Mouse (Mus musculus): ENCODE results near the gene Hnrnpk. TPM values are rescaled to one million over a fixed set of nuclear protein-coding genes. Genes with fewer than 3 reads are reported as not detected.

Hnrnpk gene
- total and polyA plus RNA-seq, 2 experiments from 2014 or later = 471 to 910 TPM

DNA sequence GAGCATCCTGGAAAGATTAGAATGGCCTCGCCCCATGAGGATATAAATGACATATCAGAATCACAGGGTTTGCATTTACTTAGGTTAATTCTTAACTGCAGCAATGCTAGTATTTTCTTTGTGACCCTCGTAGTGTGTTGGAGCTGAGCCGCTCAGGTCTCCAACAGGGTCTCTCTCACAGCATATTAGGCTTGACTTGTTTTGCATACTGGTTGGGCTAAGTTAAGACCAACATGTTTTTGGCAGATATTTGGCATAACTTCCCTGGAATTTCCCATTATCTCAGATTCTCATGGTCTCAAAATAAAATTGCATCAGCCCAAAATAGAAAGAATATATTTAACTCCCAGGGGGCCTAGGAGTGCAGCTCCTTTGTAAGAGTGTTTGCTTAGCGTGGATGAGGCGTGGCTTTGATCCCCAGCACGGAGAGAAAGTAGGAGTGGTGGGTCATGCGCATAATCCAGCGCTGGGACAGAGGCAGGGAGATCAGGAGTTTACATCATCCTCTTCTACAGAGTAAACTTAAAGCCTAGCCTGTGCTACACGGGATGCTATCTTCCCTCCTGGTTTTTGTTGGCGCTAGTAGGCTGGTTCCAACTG lies 20.0 kb upstream of the Hnrnpk start:
- H3K9ac ChIP-seq (replicated peaks; ENCODE audit: low read length) = no peak overlapping the region
- no peak for TF ChIP-seq CTCF (IDR thresholded peaks at IDR 0.05; ENCODE audit: low read depth)
- WGBS = 65% methylated on average over 10 of the region's 10 CpGs
- H3K9me3 ChIP-seq (ENCODE audit: low read length) = no peaks in the 10 kb centered on the region
- H3K4me2 ChIP-seq (ENCODE audit: low read depth, low read length) = no peak overlapping the region
- no peak overlapping the region for H3K27ac ChIP-seq
- no peaks in the 10 kb centered on the region for H3K36me3 ChIP-seq (ENCODE audit: insufficient read depth, low read length)
- H3K4me3 ChIP-seq (ENCODE audit: low read length) = no peak overlapping the region
- H3K27me3 ChIP-seq (ENCODE audit: insufficient read depth, low read length) = no peaks in the 10 kb centered on the region
- no peak for DNase-seq (ENCODE audit: low spot score)
- no peaks in the 10 kb centered on the region for H3K4me1 ChIP-seq (ENCODE audit: insufficient read depth, low read length)
- no peak for ATAC-seq

DNA sequence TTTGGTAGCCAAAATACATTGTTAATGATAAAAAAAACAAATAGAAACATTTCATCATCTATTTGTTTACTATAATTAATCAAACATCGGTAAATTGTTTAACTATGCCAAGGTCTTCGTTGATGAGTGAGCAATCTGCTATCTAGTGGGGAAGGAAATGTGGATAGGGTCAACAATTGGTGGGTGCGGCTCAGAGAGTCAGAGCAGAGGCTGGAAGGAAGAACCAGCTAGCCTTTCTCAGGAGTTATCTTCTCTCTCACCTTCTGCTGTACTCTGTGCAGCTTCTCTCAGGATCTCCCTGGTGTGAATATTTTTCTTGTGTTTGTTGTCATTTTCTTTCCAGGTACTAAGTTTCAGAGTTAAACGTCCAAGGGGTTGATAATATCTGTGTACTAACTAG lies 19.1 kb upstream of the Hnrnpk start:
- no peaks in the 10 kb centered on the region for H3K27me3 ChIP-seq (ENCODE audit: insufficient read depth, low read length)
- no peak for ATAC-seq
- WGBS = 91% methylated on average over 4 of the region's 4 CpGs

DNA sequence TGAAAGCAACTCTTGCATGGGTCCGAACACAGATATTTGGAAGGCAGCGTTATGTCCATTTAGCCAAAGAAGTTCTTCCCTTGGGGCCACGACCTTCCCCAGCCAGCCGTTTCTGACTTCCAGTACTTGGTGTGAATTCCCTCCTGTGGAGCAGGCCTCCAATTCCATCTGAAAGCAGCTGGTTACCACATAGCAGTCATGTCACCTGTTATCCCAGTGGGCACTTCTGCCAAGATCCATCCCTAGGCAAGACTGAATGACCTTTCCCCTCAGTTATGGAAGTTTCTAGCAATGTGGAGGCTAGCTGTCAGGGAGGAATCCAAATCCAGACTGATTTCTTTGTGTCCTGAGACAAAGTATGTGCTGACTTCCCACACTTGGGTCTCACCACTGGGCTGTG lies 17.9 kb upstream of the Hnrnpk start:
- Histone ChIP-seq H3K4me3 (ENCODE audit: low read length) (no peak overlapping the region), H3K9me3 (ENCODE audit: low read length) (no peaks in the 10 kb centered on the region), H3K4me1 (ENCODE audit: insufficient read depth, low read length) (no peaks in the 10 kb centered on the region), H3K9ac (replicated peaks; ENCODE audit: low read length) (no peak overlapping the region), H3K36me3 (ENCODE audit: insufficient read depth, low read length) (no peaks in the 10 kb centered on the region), H3K27me3 (ENCODE audit: insufficient read depth, low read length) (no peaks in the 10 kb centered on the region), H3K4me2 (ENCODE audit: low read depth, low read length) (no peak overlapping the region), H3K27ac (no peak overlapping the region)
- DNase-seq (ENCODE audit: low spot score) (no peak), ATAC-seq (no peak)
- no peak for TF ChIP-seq CTCF (IDR thresholded peaks at IDR 0.05; ENCODE audit: low read depth)
- 72% methylated on average over 4 of the region's 4 CpGs for WGBS

More for the DNA sequence above, 19.1 kb upstream of the Hnrnpk start:
- DNase-seq (ENCODE audit: low spot score) = no peak
- H3K36me3 ChIP-seq (ENCODE audit: insufficient read depth, low read length) = no peaks in the 10 kb centered on the region
- no peaks in the 10 kb centered on the region for H3K4me1 ChIP-seq (ENCODE audit: insufficient read depth, low read length)
- H3K27ac ChIP-seq = no peak overlapping the region
- no peaks in the 10 kb centered on the region for H3K9me3 ChIP-seq (ENCODE audit: low read length)
- no peak overlapping the region for H3K4me2 ChIP-seq (ENCODE audit: low read depth, low read length)
- no peak for TF ChIP-seq CTCF (IDR thresholded peaks at IDR 0.05; ENCODE audit: low read depth)
- no peak overlapping the region for H3K4me3 ChIP-seq (ENCODE audit: low read length)
- H3K9ac ChIP-seq (replicated peaks; ENCODE audit: low read length) = no peak overlapping the region

DNA sequence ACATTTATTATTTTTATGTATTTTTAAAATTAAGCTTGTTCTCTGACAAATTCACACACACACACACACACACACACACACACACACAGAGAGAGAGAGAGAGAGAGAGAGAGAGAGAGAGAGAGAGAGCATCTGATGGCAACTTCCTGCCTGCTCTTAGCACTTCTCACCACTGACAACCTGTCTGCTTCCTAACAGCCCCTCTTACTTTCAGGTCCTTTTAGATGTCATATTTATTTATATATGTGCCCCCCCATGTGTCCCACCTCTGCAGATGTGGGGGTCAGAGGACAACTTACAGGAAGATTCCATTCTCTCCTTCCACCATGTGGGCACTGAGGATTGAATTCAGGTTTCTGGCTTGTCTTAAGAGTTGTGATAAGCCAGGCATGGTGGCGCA lies 16.1 kb upstream of the Hnrnpk start:
- Histone ChIP-seq H3K9me3 (ENCODE audit: low read length) (no peaks in the 10 kb centered on the region), H3K9ac (replicated peaks; ENCODE audit: low read length) (no peak overlapping the region), H3K4me2 (ENCODE audit: low read depth, low read length) (no peak overlapping the region), H3K27me3 (ENCODE audit: insufficient read depth, low read length) (no peaks in the 10 kb centered on the region), H3K4me1 (ENCODE audit: insufficient read depth, low read length) (no peaks in the 10 kb centered on the region), H3K4me3 (ENCODE audit: low read length) (no peak overlapping the region), H3K36me3 (ENCODE audit: insufficient read depth, low read length) (no peaks in the 10 kb centered on the region), H3K27ac (no peak overlapping the region)
- DNase-seq (ENCODE audit: low spot score) (no peak), ATAC-seq (no peak)
- TF ChIP-seq CTCF (IDR thresholded peaks at IDR 0.05; ENCODE audit: low read depth) = no peak
- WGBS = 97% methylated on average over 1 of the region's 1 CpGs

DNA sequence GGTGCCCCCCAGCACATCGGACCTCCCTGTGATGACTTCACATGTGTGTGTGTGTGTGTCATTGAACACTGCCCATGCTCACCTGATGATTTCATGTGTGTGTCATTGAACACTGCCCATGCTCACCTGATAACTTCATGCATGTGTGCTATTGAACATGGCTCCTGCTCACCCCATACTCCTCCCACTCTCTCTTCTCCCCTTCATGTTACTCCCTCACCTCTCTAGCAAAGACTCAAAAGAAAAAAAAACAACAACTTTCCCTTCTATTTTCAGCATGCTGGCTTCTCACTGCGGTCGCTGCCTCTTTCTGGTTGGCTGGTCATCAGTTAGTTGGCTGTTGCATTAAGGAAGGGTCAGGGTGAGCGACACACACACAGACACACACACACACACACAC lies 15.5 kb upstream of the Hnrnpk start:
- Histone ChIP-seq H3K27me3 (ENCODE audit: insufficient read depth, low read length) (no peaks in the 10 kb centered on the region), H3K36me3 (ENCODE audit: insufficient read depth, low read length) (no peaks in the 10 kb centered on the region), H3K27ac (no peak overlapping the region), H3K9me3 (ENCODE audit: low read length) (no peaks in the 10 kb centered on the region), H3K4me2 (ENCODE audit: low read depth, low read length) (no peak overlapping the region), H3K9ac (replicated peaks; ENCODE audit: low read length) (no peak overlapping the region), H3K4me3 (ENCODE audit: low read length) (no peak overlapping the region), H3K4me1 (ENCODE audit: insufficient read depth, low read length) (no peaks in the 10 kb centered on the region)
- 64% methylated on average over 4 of the region's 4 CpGs for WGBS
- no peak for TF ChIP-seq CTCF (IDR thresholded peaks at IDR 0.05; ENCODE audit: low read depth)
- DNase-seq (ENCODE audit: low spot score) (no peak), ATAC-seq (no peak)

DNA sequence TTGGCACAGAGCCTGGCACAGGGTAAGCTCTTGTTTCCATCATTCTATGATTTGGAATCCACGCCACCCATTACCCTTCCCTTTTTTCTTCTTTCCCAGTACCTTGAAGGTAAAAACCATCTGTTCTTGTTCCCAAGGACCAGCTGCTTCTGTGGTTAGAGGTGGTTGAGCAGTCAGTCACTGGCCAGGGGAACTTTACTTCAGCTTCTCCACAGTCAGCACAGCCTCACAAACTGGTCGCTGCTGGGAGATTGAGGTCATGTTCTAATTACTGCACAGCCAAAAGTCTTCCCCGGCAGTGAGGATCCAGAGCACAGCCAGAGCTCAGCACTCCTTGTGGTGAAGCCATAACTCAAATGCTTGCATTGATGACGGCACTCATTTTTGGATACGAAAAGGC lies 12.7 kb upstream of the Hnrnpk start:
- Histone ChIP-seq H3K4me1 (ENCODE audit: insufficient read depth, low read length) (no peaks in the 10 kb centered on the region), H3K4me3 (ENCODE audit: low read length) (no peak overlapping the region), H3K27ac (no peak overlapping the region), H3K9me3 (ENCODE audit: low read length) (no peaks in the 10 kb centered on the region), H3K36me3 (ENCODE audit: insufficient read depth, low read length) (0 out of 2 replicates have a peak, but pooled peaks cover 4% of the 10 kb centered on the region), H3K27me3 (ENCODE audit: insufficient read depth, low read length) (no peaks in the 10 kb centered on the region), H3K4me2 (ENCODE audit: low read depth, low read length) (no peak overlapping the region), H3K9ac (replicated peaks; ENCODE audit: low read length) (no peak overlapping the region)
- TF ChIP-seq CTCF (IDR thresholded peaks at IDR 0.05; ENCODE audit: low read depth) = no peak
- 71% methylated on average over 5 of the region's 5 CpGs for WGBS
- ATAC-seq (no peak), DNase-seq (ENCODE audit: low spot score) (no peak)

DNA sequence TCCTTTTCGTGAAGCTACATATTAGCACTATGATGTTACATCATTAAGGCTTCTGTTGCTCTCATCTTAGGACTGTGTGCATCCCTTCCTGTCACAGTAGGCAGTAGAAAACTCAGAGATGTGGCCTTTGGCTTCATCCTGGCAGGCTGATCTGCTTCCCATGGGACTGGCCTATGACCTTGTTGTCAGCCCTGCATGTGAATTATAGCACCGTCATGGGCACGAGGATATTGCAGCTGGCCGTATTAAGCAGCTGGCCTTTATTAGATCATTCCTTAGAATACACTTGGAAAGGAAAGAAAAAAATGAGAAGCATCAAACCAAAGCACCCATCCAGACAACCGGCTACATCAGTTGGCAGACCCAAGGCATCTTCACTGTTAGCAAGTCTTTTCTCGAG lies 12.2 kb upstream of the Hnrnpk start:
- no peaks in the 10 kb centered on the region for H3K27me3 ChIP-seq (ENCODE audit: insufficient read depth, low read length)
- 80% methylated on average over 6 of the region's 6 CpGs for WGBS
- ATAC-seq = no peak
- DNase-seq (ENCODE audit: low spot score) = no peak
- H3K4me3 ChIP-seq (ENCODE audit: low read length) = no peak overlapping the region
- no peaks in the 10 kb centered on the region for H3K4me1 ChIP-seq (ENCODE audit: insufficient read depth, low read length)
- no peak for TF ChIP-seq CTCF (IDR thresholded peaks at IDR 0.05; ENCODE audit: low read depth)
- no peak overlapping the region for H3K4me2 ChIP-seq (ENCODE audit: low read depth, low read length)
- 0 out of 2 replicates have a peak, but pooled peaks cover 5% of the 10 kb centered on the region for H3K36me3 ChIP-seq (ENCODE audit: insufficient read depth, low read length)
- H3K9me3 ChIP-seq (ENCODE audit: low read length) = no peaks in the 10 kb centered on the region
- H3K27ac ChIP-seq = no peak overlapping the region
- no peak overlapping the region for H3K9ac ChIP-seq (replicated peaks; ENCODE audit: low read length)

Measured in hindbrain, postnatal 0 days (tissue).